Mouse (Mus musculus): ENCODE results near the gene Itga9. TPM values are rescaled to one million over a fixed set of nuclear protein-coding genes. Genes with fewer than 3 reads are reported as not detected.

Itga9 gene
- polyA plus RNA-seq, 1 experiment from 2014 or later = 2.6 TPM

- H3K9ac ChIP-seq (replicated peaks) = no peak overlapping the region
- no peaks in the 10 kb centered on the region for H3K36me3 ChIP-seq
- H3K9me3 ChIP-seq (replicated peaks) = no peaks in the 10 kb centered on the region
- H3K27ac ChIP-seq (replicated peaks) = no peak overlapping the region
- 86% methylated on average over 7 of the region's 7 CpGs for WGBS
- no peak overlapping the region for H3K4me2 ChIP-seq
- ATAC-seq (ENCODE audit: low FRiP score) = no peak
- H3K27me3 ChIP-seq (replicated peaks) = no peaks in the 10 kb centered on the region
- H3K4me1 ChIP-seq = no peaks in the 10 kb centered on the region
- no peak overlapping the region for H3K4me3 ChIP-seq (replicated peaks)
These were observed 51.7 kb downstream of the Itga9 start for GRCm38 (mm10) chr9:118658159-118658558.

- Histone ChIP-seq H3K4me1 (no peaks in the 10 kb centered on the region), H3K4me2 (no peak overlapping the region), H3K9ac (replicated peaks) (no peak overlapping the region), H3K27me3 (replicated peaks) (no peaks in the 10 kb centered on the region), H3K36me3 (no peaks in the 10 kb centered on the region), H3K9me3 (replicated peaks) (no peaks in the 10 kb centered on the region), H3K27ac (replicated peaks) (no peak overlapping the region), H3K4me3 (replicated peaks) (no peak overlapping the region)
- WGBS = 89% methylated on average over 5 of the region's 5 CpGs
- ATAC-seq (ENCODE audit: low FRiP score) = no peak
These were observed 53.3 kb downstream of the Itga9 start for GRCm38 (mm10) chr9:118659809-118660208.

GRCm38 (mm10) chr9:118660259-118660658 is 53.8 kb downstream of the Itga9 start:
- ATAC-seq (ENCODE audit: low FRiP score) = no peak
- WGBS = 91% methylated on average over 7 of the region's 7 CpGs

GRCm38 (mm10) chr9:118662026-118662425 is 55.5 kb downstream of the Itga9 start:
- H3K4me3 ChIP-seq (replicated peaks) = no peak overlapping the region
- H3K4me2 ChIP-seq = no peak overlapping the region
- ATAC-seq (ENCODE audit: low FRiP score) = no peak
- no peaks in the 10 kb centered on the region for H3K4me1 ChIP-seq
- peaks cover 3% of the 10 kb centered on the region; the same call in 1 of the 2 replicates for H3K36me3 ChIP-seq
- no peaks in the 10 kb centered on the region for H3K9me3 ChIP-seq (replicated peaks)
- 95% methylated on average over 8 of the region's 8 CpGs for WGBS
- H3K9ac ChIP-seq (replicated peaks) = no peak overlapping the region
- no peaks in the 10 kb centered on the region for H3K27me3 ChIP-seq (replicated peaks)
- H3K27ac ChIP-seq (replicated peaks) = no peak overlapping the region

More at GRCm38 (mm10) chr9:118660259-118660658, 53.8 kb downstream of the Itga9 start:
- H3K27ac ChIP-seq (replicated peaks) = no peak overlapping the region
- H3K36me3 ChIP-seq = no peaks in the 10 kb centered on the region
- no peaks in the 10 kb centered on the region for H3K4me1 ChIP-seq
- H3K27me3 ChIP-seq (replicated peaks) = no peaks in the 10 kb centered on the region
- no peak overlapping the region for H3K4me2 ChIP-seq
- H3K4me3 ChIP-seq (replicated peaks) = no peak overlapping the region
- H3K9me3 ChIP-seq (replicated peaks) = no peaks in the 10 kb centered on the region
- H3K9ac ChIP-seq (replicated peaks) = no peak overlapping the region

GRCm38 (mm10) chr9:118662476-118662875 is 56.0 kb downstream of the Itga9 start:
- Histone ChIP-seq H3K27ac (replicated peaks) (no peak overlapping the region), H3K4me1 (no peaks in the 10 kb centered on the region), H3K9me3 (replicated peaks) (no peaks in the 10 kb centered on the region), H3K9ac (replicated peaks) (no peak overlapping the region), H3K4me2 (no peak overlapping the region), H3K27me3 (replicated peaks) (no peaks in the 10 kb centered on the region), H3K4me3 (replicated peaks) (no peak overlapping the region), H3K36me3 (peaks cover 3% of the 10 kb centered on the region; the same call in 1 of the 2 replicates)
- ATAC-seq (ENCODE audit: low FRiP score) = no peak
- 94% methylated on average over 10 of the region's 10 CpGs for WGBS

GRCm38 (mm10) chr9:118663938-118664337 is 57.4 kb downstream of the Itga9 start:
- no peak overlapping the region for H3K9ac ChIP-seq (replicated peaks)
- no peak for ATAC-seq (ENCODE audit: low FRiP score)
- H3K4me1 ChIP-seq = no peaks in the 10 kb centered on the region
- H3K4me3 ChIP-seq (replicated peaks) = no peak overlapping the region
- H3K9me3 ChIP-seq (replicated peaks) = no peaks in the 10 kb centered on the region
- WGBS = 53% methylated on average over 6 of the region's 6 CpGs
- peaks cover 3% of the 10 kb centered on the region; the same call in 1 of the 2 replicates for H3K36me3 ChIP-seq
- H3K27me3 ChIP-seq (replicated peaks) = no peaks in the 10 kb centered on the region
- H3K4me2 ChIP-seq = no peak overlapping the region
- no peak overlapping the region for H3K27ac ChIP-seq (replicated peaks)

GRCm38 (mm10) chr9:118666069-118666468 is 59.6 kb downstream of the Itga9 start:
- ATAC-seq (ENCODE audit: low FRiP score) = no peak
- Histone ChIP-seq H3K36me3 (peaks cover 6% of the 10 kb centered on the region; the same call in 1 of the 2 replicates), H3K9me3 (replicated peaks) (no peaks in the 10 kb centered on the region), H3K9ac (replicated peaks) (no peak overlapping the region), H3K27ac (replicated peaks) (no peak overlapping the region), H3K4me3 (replicated peaks) (no peak overlapping the region), H3K4me1 (no peaks in the 10 kb centered on the region), H3K4me2 (no peak overlapping the region), H3K27me3 (replicated peaks) (no peaks in the 10 kb centered on the region)
- WGBS = 81% methylated on average over 3 of the region's 3 CpGs

- WGBS = 86% methylated on average over 3 of the region's 3 CpGs
- no peak overlapping the region for H3K4me2 ChIP-seq
- H3K27me3 ChIP-seq (replicated peaks) = no peaks in the 10 kb centered on the region
- no peak overlapping the region for H3K27ac ChIP-seq (replicated peaks)
- ATAC-seq (ENCODE audit: low FRiP score) = no peak
- H3K9me3 ChIP-seq (replicated peaks) = no peaks in the 10 kb centered on the region
- no peak overlapping the region for H3K4me3 ChIP-seq (replicated peaks)
- no peaks in the 10 kb centered on the region for H3K4me1 ChIP-seq
- H3K9ac ChIP-seq (replicated peaks) = no peak overlapping the region
- peaks cover 6% of the 10 kb centered on the region; the same call in 1 of the 2 replicates for H3K36me3 ChIP-seq
These were observed 63.2 kb downstream of the Itga9 start for GRCm38 (mm10) chr9:118669696-118670095.

GRCm38 (mm10) chr9:118674277-118674676 is 67.8 kb downstream of the Itga9 start:
- no peak overlapping the region for H3K4me3 ChIP-seq (replicated peaks)
- no peak for ATAC-seq (ENCODE audit: low FRiP score)
- 62% methylated on average over 12 of the region's 12 CpGs for WGBS

GRCm38 (mm10) chr9:118674761-118675160 is 68.3 kb downstream of the Itga9 start:
- H3K9me3 ChIP-seq (replicated peaks) = no peaks in the 10 kb centered on the region
- H3K4me3 ChIP-seq (replicated peaks) = no peak overlapping the region
- no peak for ATAC-seq (ENCODE audit: low FRiP score)
- 90% methylated on average over 21 of the region's 22 CpGs for WGBS
- H3K9ac ChIP-seq (replicated peaks) = no peak overlapping the region
- H3K36me3 ChIP-seq = 0 out of 2 replicates have a peak, but pooled peaks cover 2% of the 10 kb centered on the region
- no peak overlapping the region for H3K4me2 ChIP-seq
- H3K27ac ChIP-seq (replicated peaks) = no peak overlapping the region
- H3K4me1 ChIP-seq = peaks cover 10% of the 10 kb centered on the region
- H3K27me3 ChIP-seq (replicated peaks) = no peaks in the 10 kb centered on the region

More at GRCm38 (mm10) chr9:118674277-118674676, 67.8 kb downstream of the Itga9 start:
- Histone ChIP-seq H3K4me1 (peaks cover 10% of the 10 kb centered on the region), H3K9me3 (replicated peaks) (no peaks in the 10 kb centered on the region), H3K36me3 (0 out of 2 replicates have a peak, but pooled peaks cover 2% of the 10 kb centered on the region), H3K9ac (replicated peaks) (no peak overlapping the region), H3K4me2 (no peak overlapping the region), H3K27me3 (replicated peaks) (no peaks in the 10 kb centered on the region), H3K27ac (replicated peaks) (no peak overlapping the region)

- Histone ChIP-seq H3K27ac (replicated peaks) (no peak overlapping the region), H3K4me2 (no peak overlapping the region), H3K9me3 (replicated peaks) (no peaks in the 10 kb centered on the region), H3K4me1 (peaks cover 10% of the 10 kb centered on the region), H3K36me3 (0 out of 2 replicates have a peak, but pooled peaks cover 2% of the 10 kb centered on the region), H3K4me3 (replicated peaks) (no peak overlapping the region), H3K9ac (replicated peaks) (no peak overlapping the region), H3K27me3 (replicated peaks) (no peaks in the 10 kb centered on the region)
- no peak for ATAC-seq (ENCODE audit: low FRiP score)
- WGBS = 91% methylated on average over 8 of the region's 8 CpGs
These were observed 69.2 kb downstream of the Itga9 start for GRCm38 (mm10) chr9:118675573-118676170.

GRCm38 (mm10) chr9:118676692-118677091 is 70.2 kb downstream of the Itga9 start:
- 79% methylated on average over 8 of the region's 8 CpGs for WGBS
- no peaks in the 10 kb centered on the region for H3K27me3 ChIP-seq (replicated peaks)
- H3K9ac ChIP-seq (replicated peaks) = no peak overlapping the region
- peaks cover 10% of the 10 kb centered on the region for H3K4me1 ChIP-seq
- H3K27ac ChIP-seq (replicated peaks) = no peak overlapping the region
- no peaks in the 10 kb centered on the region for H3K9me3 ChIP-seq (replicated peaks)
- no peaks in the 10 kb centered on the region for H3K36me3 ChIP-seq
- no peak overlapping the region for H3K4me2 ChIP-seq
- no peak for ATAC-seq (ENCODE audit: low FRiP score)
- no peak overlapping the region for H3K4me3 ChIP-seq (replicated peaks)
